Mouse (Mus musculus) C2C12 (cell line): ENCODE measurements around the gene Cpvl.

ENCODE experiments used
- CEBPB ChIP-seq: IDR thresholded peaks from one replicate; pipeline ENCODE4 v1.6.1; 2011; ENCODE audit warnings: low read depth, mild to moderate bottlenecking, control low read depth, moderate library complexity
- CTCF ChIP-seq: IDR thresholded peaks from one replicate; pipeline ENCODE4 v1.5.1; 2011; ENCODE audit not compliant: control insufficient read depth, insufficient read depth, insufficient read length
- FOSL1 ChIP-seq: IDR thresholded peaks from one replicate; pipeline ENCODE4 v1.8.0; 2011; ENCODE audit warnings: mild to moderate bottlenecking, low read length; ENCODE audit not compliant: poor library complexity, insufficient read depth, severe bottlenecking
- MAX ChIP-seq: IDR thresholded peaks from one replicate; pipeline ENCODE4 v1.6.1; 2011; ENCODE audit warnings: mild to moderate bottlenecking, control low read depth
- MYOD1 ChIP-seq: IDR thresholded peaks from one replicate; pipeline ENCODE4 v1.6.1; 2011; ENCODE audit warnings: low read depth; ENCODE audit not compliant: control insufficient read depth, insufficient read length
- MYOG ChIP-seq: IDR thresholded peaks from one replicate; pipeline ENCODE4 v1.6.1; 2011; ENCODE audit not compliant: control insufficient read depth, insufficient read length; ENCODE audit errors: extremely low read depth
- USF1 ChIP-seq: IDR thresholded peaks from one replicate; pipeline ENCODE4 v1.6.1; 2011; ENCODE audit warnings: low read depth, mild to moderate bottlenecking, control low read depth, moderate library complexity

- TF ChIP-seq USF1 (no peak), CTCF (no peak), MAX (no peak), MYOD1 (no peak), MYOG (no peak), CEBPB (no peak), FOSL1 (no peak)
Measured at GRCm38 (mm10) chr6:53938942-53939341, 39.5 kb downstream of the Cpvl start.
